In genomic region chr11:53869172-53869571, GRCm38 (mm10) we compare ENCODE assay signal across 19 mouse cellular contexts. TPM values are rescaled to one million over a fixed set of nuclear protein-coding genes. Genes with fewer than 3 reads are reported as not detected.
"Had no signal": no experiment of that assay in that cellular context is flagged by ENCODE, and none has a peak within 500 bp of the region (broad histone marks: within the 10 kb centered on the region; RNA-seq: fewer than 3 reads in every experiment).

No protein-coding gene starts in this region.

- H3K4me2 ChIP-seq: lung, embryonic 14.5 days; midbrain, embryonic 12.5 days; neural tube, embryonic 13.5 days; neural tube, embryonic 15.5 days had no signal

- H3K9ac ChIP-seq: lung, embryonic 14.5 days; midbrain, embryonic 12.5 days; neural tube, embryonic 13.5 days; neural tube, embryonic 15.5 days had no signal

- H3K27ac ChIP-seq: midbrain, embryonic 10.5 days; midbrain, embryonic 12.5 days; neural tube, embryonic 13.5 days; neural tube, embryonic 15.5 days had no signal

- H3K4me3 ChIP-seq: midbrain, embryonic 10.5 days; midbrain, embryonic 12.5 days; myocyte; neural tube, embryonic 13.5 days; neural tube, embryonic 15.5 days had no signal

- ATAC-seq: midbrain, embryonic 16.5 days had no signal

- DNase-seq: lung, embryonic 14.5 days; lung, postnatal 10 days; lung, postnatal 4 days; midbrain, embryonic 14.5 days; retina, postnatal 1 day; right cerebral cortex, adult 18-20 months; right cerebral cortex, postnatal 25 days; right cerebral cortex, postnatal 4 days; spleen, adult 18-20 months; thymus, adult 18-20 months; thymus, postnatal 14 days; thymus, postnatal 36 days had no signal

- H3K9me3 ChIP-seq: midbrain, embryonic 10.5 days; midbrain, embryonic 12.5 days; neural tube, embryonic 13.5 days; neural tube, embryonic 15.5 days had no signal

- H3K4me1 ChIP-seq: midbrain, embryonic 10.5 days; midbrain, embryonic 12.5 days; neural tube, embryonic 13.5 days; neural tube, embryonic 15.5 days had no signal

- H3K27me3 ChIP-seq: midbrain, embryonic 12.5 days; neural tube, embryonic 13.5 days; neural tube, embryonic 15.5 days had no signal

RNA-seq across cellular contexts. Expression of gene Gm12216, which starts 10.1 kb away (rescaled TPM):
- polyA plus RNA-seq: neural tube, embryonic 11.5 days had no signal
